Mouse (Mus musculus): ENCODE measurements around the gene Osbpl8.

- TF ChIP-seq CTCF (IDR thresholded peaks at IDR 0.05; ENCODE audit: extremely low read depth, insufficient read length, insufficient replicate concordance, low read depth, low read length) (no peak), POLR2A (IDR thresholded peaks at IDR 0.05; ENCODE audit: low read depth, low read length) (no peak)
These were observed 164.8 kb downstream of the Osbpl8 start for GRCm38 (mm10) chr10:111329326-111329725.
